Mouse (Mus musculus): ENCODE results near the gene Slc15a1.

The Slc15a1 gene

GRCm38 (mm10) chr14:121504781-121505484 is at the start of gene Slc15a1:
TSS of gene Slc15a1 (minus strand) at chr14:121505252.
- peaks cover 62% of the 10 kb centered on the region for H3K4me1 ChIP-seq (replicated peaks; ENCODE audit: low read depth, low read length)
- no peaks in the 10 kb centered on the region for H3K36me3 ChIP-seq (ENCODE audit: insufficient read depth, low read length)
- no peaks in the 10 kb centered on the region; the same call in 1 of the 2 replicates for H3K27me3 ChIP-seq (ENCODE audit: insufficient read depth, low read length)
- peak within 1 kb of the TSS; percentile 79 for H3K4me3 ChIP-seq (replicated peaks; ENCODE audit: low read length)
- peaks cover 31% of the 10 kb centered on the region for H3K9me3 ChIP-seq (ENCODE audit: low read length)
- TF ChIP-seq CTCF (conservative IDR thresholded peaks at IDR 0.05; ENCODE audit: low read length): no peak
- TF ChIP-seq POU5F1 (IDR thresholded peaks at IDR 0.05; ENCODE audit: borderline replicate concordance, low read length): no peak
- TF ChIP-seq NANOG (IDR thresholded peaks at IDR 0.05; ENCODE audit: borderline replicate concordance, low read length): peak; percentile 16; the same call in 1 of the 2 replicates

GRCm38 (mm10) chr14:121553785-121554184 is 48.7 kb upstream of the Slc15a1 start:
- no peak overlapping the region for H3K4me3 ChIP-seq (replicated peaks; ENCODE audit: low read length)
- peaks cover 6% of the 10 kb centered on the region; the same call in 1 of the 2 replicates for H3K36me3 ChIP-seq (ENCODE audit: insufficient read depth, low read length)
- H3K9me3 ChIP-seq (ENCODE audit: low read length): no peaks in the 10 kb centered on the region
- TF ChIP-seq CTCF (conservative IDR thresholded peaks at IDR 0.05; ENCODE audit: low read length): no peak
- no peak for TF ChIP-seq POU5F1 (IDR thresholded peaks at IDR 0.05; ENCODE audit: borderline replicate concordance, low read length)
- TF ChIP-seq NANOG (IDR thresholded peaks at IDR 0.05; ENCODE audit: borderline replicate concordance, low read length): no peak
- peaks cover 10% of the 10 kb centered on the region; the same call in 1 of the 2 replicates for H3K4me1 ChIP-seq (replicated peaks; ENCODE audit: low read depth, low read length)
- H3K27me3 ChIP-seq (ENCODE audit: insufficient read depth, low read length): no peaks in the 10 kb centered on the region

GRCm38 (mm10) chr14:121552586-121552985 is 47.5 kb upstream of the Slc15a1 start:
- TF ChIP-seq POU5F1 (IDR thresholded peaks at IDR 0.05; ENCODE audit: borderline replicate concordance, low read length): no peak
- no peak for TF ChIP-seq NANOG (IDR thresholded peaks at IDR 0.05; ENCODE audit: borderline replicate concordance, low read length)
- TF ChIP-seq CTCF (conservative IDR thresholded peaks at IDR 0.05; ENCODE audit: low read length): no peak
- H3K4me3 ChIP-seq (replicated peaks; ENCODE audit: low read length): no peak overlapping the region
- no peaks in the 10 kb centered on the region for H3K9me3 ChIP-seq (ENCODE audit: low read length)
- peaks cover 8% of the 10 kb centered on the region for H3K4me1 ChIP-seq (replicated peaks; ENCODE audit: low read depth, low read length)
- peaks cover 6% of the 10 kb centered on the region; the same call in 1 of the 2 replicates for H3K36me3 ChIP-seq (ENCODE audit: insufficient read depth, low read length)
- no peaks in the 10 kb centered on the region for H3K27me3 ChIP-seq (ENCODE audit: insufficient read depth, low read length)

GRCm38 (mm10) chr14:121549834-121550233 is 44.8 kb upstream of the Slc15a1 start:
- Histone ChIP-seq H3K36me3 (ENCODE audit: insufficient read depth, low read length) (peaks cover 10% of the 10 kb centered on the region; the same call in 1 of the 2 replicates), H3K27me3 (ENCODE audit: insufficient read depth, low read length) (no peaks in the 10 kb centered on the region), H3K9me3 (ENCODE audit: low read length) (no peaks in the 10 kb centered on the region), H3K4me3 (replicated peaks; ENCODE audit: low read length) (no peak overlapping the region), H3K4me1 (replicated peaks; ENCODE audit: low read depth, low read length) (peaks cover 26% of the 10 kb centered on the region)
- TF ChIP-seq CTCF (conservative IDR thresholded peaks at IDR 0.05; ENCODE audit: low read length): no peak
- no peak for TF ChIP-seq NANOG (IDR thresholded peaks at IDR 0.05; ENCODE audit: borderline replicate concordance, low read length)
- no peak for TF ChIP-seq POU5F1 (IDR thresholded peaks at IDR 0.05; ENCODE audit: borderline replicate concordance, low read length)

- Histone ChIP-seq H3K4me1 (replicated peaks; ENCODE audit: low read depth, low read length) (peaks cover 28% of the 10 kb centered on the region), H3K4me3 (replicated peaks; ENCODE audit: low read length) (no peak overlapping the region), H3K27me3 (ENCODE audit: insufficient read depth, low read length) (no peaks in the 10 kb centered on the region), H3K36me3 (ENCODE audit: insufficient read depth, low read length) (peaks cover 10% of the 10 kb centered on the region; the same call in 1 of the 2 replicates), H3K9me3 (ENCODE audit: low read length) (no peaks in the 10 kb centered on the region)
- TF ChIP-seq NANOG (IDR thresholded peaks at IDR 0.05; ENCODE audit: borderline replicate concordance, low read length) (peak; percentile 86), CTCF (conservative IDR thresholded peaks at IDR 0.05; ENCODE audit: low read length) (no peak), POU5F1 (IDR thresholded peaks at IDR 0.05; ENCODE audit: borderline replicate concordance, low read length) (no peak)
Observed at GRCm38 (mm10) chr14:121547745-121548144, 42.7 kb upstream of the Slc15a1 start.

GRCm38 (mm10) chr14:121546621-121547020 is 41.6 kb upstream of the Slc15a1 start:
- Histone ChIP-seq H3K4me1 (replicated peaks; ENCODE audit: low read depth, low read length) (peaks cover 28% of the 10 kb centered on the region), H3K36me3 (ENCODE audit: insufficient read depth, low read length) (peaks cover 10% of the 10 kb centered on the region; the same call in 1 of the 2 replicates), H3K9me3 (ENCODE audit: low read length) (no peaks in the 10 kb centered on the region), H3K4me3 (replicated peaks; ENCODE audit: low read length) (no peak overlapping the region), H3K27me3 (ENCODE audit: insufficient read depth, low read length) (no peaks in the 10 kb centered on the region)
- TF ChIP-seq POU5F1 (IDR thresholded peaks at IDR 0.05; ENCODE audit: borderline replicate concordance, low read length) (no peak), CTCF (conservative IDR thresholded peaks at IDR 0.05; ENCODE audit: low read length) (no peak), NANOG (IDR thresholded peaks at IDR 0.05; ENCODE audit: borderline replicate concordance, low read length) (no peak)

GRCm38 (mm10) chr14:121545551-121546331 is 40.7 kb upstream of the Slc15a1 start:
- H3K4me1 ChIP-seq (replicated peaks; ENCODE audit: low read depth, low read length): peaks cover 28% of the 10 kb centered on the region
- H3K36me3 ChIP-seq (ENCODE audit: insufficient read depth, low read length): peaks cover 10% of the 10 kb centered on the region; the same call in 1 of the 2 replicates
- no peak overlapping the region for H3K4me3 ChIP-seq (replicated peaks; ENCODE audit: low read length)
- no peaks in the 10 kb centered on the region for H3K9me3 ChIP-seq (ENCODE audit: low read length)
- TF ChIP-seq CTCF (conservative IDR thresholded peaks at IDR 0.05; ENCODE audit: low read length) (no peak), NANOG (IDR thresholded peaks at IDR 0.05; ENCODE audit: borderline replicate concordance, low read length) (peak; percentile 64; the same call in 1 of the 2 replicates), POU5F1 (IDR thresholded peaks at IDR 0.05; ENCODE audit: borderline replicate concordance, low read length) (no peak)
- no peaks in the 10 kb centered on the region for H3K27me3 ChIP-seq (ENCODE audit: insufficient read depth, low read length)

GRCm38 (mm10) chr14:121541262-121541661 is 36.2 kb upstream of the Slc15a1 start:
- Histone ChIP-seq H3K9me3 (ENCODE audit: low read length) (no peaks in the 10 kb centered on the region), H3K36me3 (ENCODE audit: insufficient read depth, low read length) (0 out of 2 replicates have a peak, but pooled peaks cover 3% of the 10 kb centered on the region), H3K27me3 (ENCODE audit: insufficient read depth, low read length) (no peaks in the 10 kb centered on the region), H3K4me3 (replicated peaks; ENCODE audit: low read length) (no peak overlapping the region), H3K4me1 (replicated peaks; ENCODE audit: low read depth, low read length) (peaks cover 16% of the 10 kb centered on the region)
- TF ChIP-seq CTCF (conservative IDR thresholded peaks at IDR 0.05; ENCODE audit: low read length) (no peak), POU5F1 (IDR thresholded peaks at IDR 0.05; ENCODE audit: borderline replicate concordance, low read length) (no peak), NANOG (IDR thresholded peaks at IDR 0.05; ENCODE audit: borderline replicate concordance, low read length) (no peak)
